ENCODE assay signal across 9 mouse cellular contexts in the genomic region with DNA sequence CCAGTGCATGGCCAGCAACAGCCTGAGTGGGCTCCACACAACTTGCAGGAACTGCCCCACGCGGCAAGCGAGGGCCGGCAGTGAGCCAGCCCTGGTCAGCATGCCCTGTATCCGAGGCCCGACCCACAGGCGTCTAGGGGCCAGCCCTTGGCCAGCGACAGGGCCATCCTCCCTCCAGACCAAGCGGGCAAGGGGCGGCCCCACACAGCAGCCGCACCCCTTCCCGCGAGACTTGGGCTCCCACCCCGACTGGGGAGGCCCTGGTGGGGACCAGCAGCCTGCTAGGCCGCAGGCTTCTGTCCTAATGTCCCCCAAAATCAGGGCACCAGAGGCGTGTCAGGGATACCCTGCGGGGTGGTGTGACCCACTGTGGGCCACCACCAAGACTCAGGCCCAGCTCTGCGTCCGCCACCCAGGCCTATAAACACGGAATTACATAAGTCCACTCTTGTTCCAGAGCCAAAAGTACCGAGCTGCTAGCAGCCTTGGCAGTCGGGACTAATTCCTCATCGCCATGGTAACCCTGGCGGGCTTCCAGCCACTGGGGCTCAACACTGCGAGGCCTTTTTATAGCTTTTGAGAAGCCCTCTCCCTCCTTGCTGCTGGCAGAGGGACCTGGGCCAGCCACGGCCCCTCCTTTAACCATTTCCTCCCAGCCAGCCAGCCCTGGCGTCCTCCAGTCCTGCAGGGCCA. TPM values are rescaled to one million over a fixed set of nuclear protein-coding genes. Genes with fewer than 3 reads are reported as not detected.
A peak's percentile ranks its signal among the peaks of the same experiment; 100 is the strongest.
DNase-seq lines count a peak whose midpoint lies in the region; ATAC-seq and TF ChIP-seq lines count a peak whose summit lies in the region.
"Had no signal": no experiment of that assay in that cellular context is flagged by ENCODE, and none has a peak within 500 bp of the region (broad histone marks: within the 10 kb centered on the region; RNA-seq: fewer than 3 reads in every experiment).

No protein-coding gene starts in this region.

- no peaks in the 10 kb centered on the region for H3K36me3 ChIP-seq in hindbrain, embryonic 12.5 days
- H3K36me3 ChIP-seq in lung, postnatal 0 days (ENCODE audit: insufficient read depth, low read length): no peaks in the 10 kb centered on the region

- peak overlapping the region; percentile 19 for H3K4me3 ChIP-seq in hindbrain, embryonic 12.5 days
- peak overlapping the region; percentile 28 for H3K4me3 ChIP-seq in lung, postnatal 0 days (ENCODE audit: low read depth, low read length)
- H3K4me3 ChIP-seq: erythroblast, embryonic 14.5 days had no signal

- 9% methylated on average over 27 of the region's 27 CpGs for WGBS in hindbrain, embryonic 12.5 days
- WGBS in lung, postnatal 0 days: 6% methylated on average over 26 of the region's 27 CpGs

- H3K27ac ChIP-seq in hindbrain, embryonic 12.5 days: peak overlapping the region; percentile 98
- H3K27ac ChIP-seq in lung, postnatal 0 days (ENCODE audit: low read length): peak overlapping the region; percentile 98

- no peaks in the 10 kb centered on the region for H3K9me3 ChIP-seq in hindbrain, embryonic 12.5 days (replicated peaks)
- H3K9me3 ChIP-seq in lung, postnatal 0 days (ENCODE audit: low read length): no peaks in the 10 kb centered on the region

- H3K9ac ChIP-seq in hindbrain, embryonic 12.5 days: peak overlapping the region; percentile 63
- H3K9ac ChIP-seq in lung, postnatal 0 days (replicated peaks; ENCODE audit: low read depth): peak overlapping the region; percentile 43; the same call in 1 of the 2 replicates

- H3K4me1 ChIP-seq in hindbrain, embryonic 12.5 days: peaks cover 81% of the 10 kb centered on the region
- H3K4me1 ChIP-seq in lung, postnatal 0 days (ENCODE audit: insufficient read depth, low read depth, low read length): peaks cover 52% of the 10 kb centered on the region; the same call in 1 of the 2 replicates

- ATAC-seq in hindbrain, embryonic 12.5 days (ENCODE audit: low FRiP score): peak; percentile 89
- ATAC-seq in lung, postnatal 0 days: peak; percentile 90

- DNase-seq in Muller cell, postnatal 12 days (ENCODE audit: inconsistent ontology term): peak; percentile 100
- DNase-seq in cerebellum, postnatal 10 days: peak; percentile 100
- DNase-seq in frontal cortex, postnatal 14 days (ENCODE audit: low spot score in 2 of 2): peak; percentile 98 to 99
- peak; percentile 99 for DNase-seq in layer of hippocampus, postnatal 14 days (ENCODE audit: low spot score in 2 of 2)
- peak; percentile 99 for DNase-seq in lung, postnatal 0 days (ENCODE audit: low spot score)
- peak; percentile 99 for DNase-seq in ovary, postnatal 14 days (ENCODE audit: low spot score)
- DNase-seq in urinary bladder, postnatal 25 days (ENCODE audit: low spot score): peak; percentile 98

- peak; percentile 89 for TF ChIP-seq EP300 in lung, postnatal 0 days (IDR thresholded peaks at IDR 0.05)

- H3K27me3 ChIP-seq in hindbrain, embryonic 12.5 days: no peaks in the 10 kb centered on the region
- no peaks in the 10 kb centered on the region for H3K27me3 ChIP-seq in lung, postnatal 0 days (replicated peaks; ENCODE audit: insufficient read depth, low read length)

- peak overlapping the region; percentile 53 for H3K4me2 ChIP-seq in hindbrain, embryonic 12.5 days (replicated peaks)
- H3K4me2 ChIP-seq in lung, postnatal 0 days (replicated peaks; ENCODE audit: low read depth, low read length): peak overlapping the region; percentile 65

- TF ChIP-seq CTCF in lung, postnatal 0 days (IDR thresholded peaks at IDR 0.05): no peak

RNA-seq across cellular contexts. Expression of a gene that starts 38.0 kb away (rescaled TPM):
- 30.2 and 31.0 TPM in 2 replicates for polyA plus RNA-seq in hindbrain, embryonic 12.5 days (2016; fragmentation: Nextera tagmentation; extraction: Ambion mirVana)
- 100 to 1,000 TPM; 238 to 254 TPM for total RNA-seq in layer of hippocampus, postnatal 14 days (2021)
- polyA plus RNA-seq in lung, postnatal 0 days (2015; fragmentation: Nextera tagmentation; extraction: Ambion mirVana): 20.2 and 23.9 TPM in 2 replicates

Comparison
In these comparisons a context has a peak if more than half of its experiments do, and no peak if none do; other contexts are left out.
1. Peak in every context shown above with its lines: DNase-seq, ATAC-seq, H3K4me3 ChIP-seq and H3K27ac ChIP-seq.